Mouse (Mus musculus): ENCODE results near the gene Wdr18. TPM values are rescaled to one million over a fixed set of nuclear protein-coding genes. Genes with fewer than 3 reads are reported as not detected.

The Wdr18 gene
- total RNA-seq, 2 experiments from 2014 or later, result 20.5 to 30.1 TPM

DNA sequence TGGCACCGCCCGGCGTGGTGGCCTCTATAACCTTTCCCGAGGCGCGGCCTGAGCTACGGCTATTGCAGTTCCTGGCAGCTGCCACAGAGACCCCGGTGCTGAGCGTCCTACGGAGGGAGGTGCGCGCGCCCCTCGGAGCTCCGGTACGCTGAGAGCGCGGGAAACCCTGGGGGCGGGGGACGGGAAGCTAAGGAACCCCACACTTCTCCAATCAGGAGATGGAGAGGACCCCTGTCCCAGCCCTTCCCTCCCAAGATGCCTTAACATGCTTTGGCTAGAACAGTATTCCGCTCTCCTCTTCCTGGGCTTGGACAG, 11.2 kb downstream of the Wdr18 start:
- no peak for DNase-seq (ENCODE audit: low spot score)
- intact Hi-C loops (cut with DNase I), result no loop called here

DNA sequence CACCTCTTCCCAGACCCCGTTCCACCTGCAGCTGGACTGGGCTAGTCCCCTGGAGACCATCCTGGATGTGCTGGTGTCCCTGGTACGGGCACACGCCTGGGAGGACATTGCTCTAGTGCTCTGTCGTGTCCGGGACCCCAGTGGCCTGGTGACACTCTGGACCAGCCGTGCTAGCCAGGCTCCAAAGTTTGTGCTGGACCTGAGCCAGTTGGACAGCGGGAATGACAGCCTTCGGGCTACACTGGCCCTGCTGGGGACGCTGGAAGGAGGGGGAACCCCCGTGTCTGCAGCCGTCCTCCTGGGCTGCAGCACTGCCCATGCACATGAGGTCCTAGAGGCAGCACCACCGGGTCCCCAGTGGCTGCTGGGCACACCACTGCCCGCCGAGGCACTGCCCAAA, 12.9 kb downstream of the Wdr18 start:
- intact Hi-C loops (cut with DNase I), result no loop called here
- no peak for DNase-seq (ENCODE audit: low spot score)

DNA sequence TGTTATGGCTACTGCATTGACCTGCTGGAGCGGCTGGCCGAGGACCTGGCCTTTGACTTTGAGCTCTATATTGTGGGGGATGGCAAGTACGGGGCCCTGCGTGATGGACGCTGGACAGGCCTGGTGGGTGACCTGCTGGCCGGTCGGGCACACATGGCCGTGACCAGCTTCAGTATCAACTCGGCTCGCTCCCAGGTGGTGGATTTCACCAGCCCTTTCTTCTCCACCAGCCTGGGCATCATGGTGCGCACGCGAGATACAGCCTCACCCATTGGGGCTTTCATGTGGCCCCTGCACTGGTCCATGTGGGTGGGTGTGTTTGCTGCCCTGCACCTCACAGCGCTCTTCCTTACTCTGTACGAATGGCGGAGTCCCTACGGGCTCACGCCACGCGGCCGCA, 14.1 kb downstream of the Wdr18 start:
- no peak for DNase-seq (ENCODE audit: low spot score)
- intact Hi-C loops (cut with DNase I), result no loop called here

DNA sequence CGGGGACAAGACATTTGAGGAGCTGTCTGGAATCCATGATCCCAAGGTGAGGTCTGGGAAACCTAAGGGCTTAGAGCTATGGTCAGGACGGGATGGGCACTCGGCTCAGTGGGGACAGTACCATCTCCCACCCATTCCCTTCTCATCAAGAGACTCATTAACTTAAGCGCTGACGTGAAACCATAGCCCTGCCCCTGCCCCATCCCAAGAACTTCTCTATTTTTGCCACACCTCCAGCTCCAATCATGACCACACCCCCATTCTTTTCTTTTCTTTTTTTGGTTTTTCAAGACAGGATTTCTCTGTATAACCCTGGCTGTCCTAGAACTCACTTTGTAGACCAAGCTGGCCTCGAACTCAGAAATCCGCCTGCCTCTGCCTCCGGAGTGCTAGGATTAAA, 14.7 kb downstream of the Wdr18 start:
- intact Hi-C loops (cut with DNase I), result no loop called here
- no peak for DNase-seq (ENCODE audit: low spot score)

DNA sequence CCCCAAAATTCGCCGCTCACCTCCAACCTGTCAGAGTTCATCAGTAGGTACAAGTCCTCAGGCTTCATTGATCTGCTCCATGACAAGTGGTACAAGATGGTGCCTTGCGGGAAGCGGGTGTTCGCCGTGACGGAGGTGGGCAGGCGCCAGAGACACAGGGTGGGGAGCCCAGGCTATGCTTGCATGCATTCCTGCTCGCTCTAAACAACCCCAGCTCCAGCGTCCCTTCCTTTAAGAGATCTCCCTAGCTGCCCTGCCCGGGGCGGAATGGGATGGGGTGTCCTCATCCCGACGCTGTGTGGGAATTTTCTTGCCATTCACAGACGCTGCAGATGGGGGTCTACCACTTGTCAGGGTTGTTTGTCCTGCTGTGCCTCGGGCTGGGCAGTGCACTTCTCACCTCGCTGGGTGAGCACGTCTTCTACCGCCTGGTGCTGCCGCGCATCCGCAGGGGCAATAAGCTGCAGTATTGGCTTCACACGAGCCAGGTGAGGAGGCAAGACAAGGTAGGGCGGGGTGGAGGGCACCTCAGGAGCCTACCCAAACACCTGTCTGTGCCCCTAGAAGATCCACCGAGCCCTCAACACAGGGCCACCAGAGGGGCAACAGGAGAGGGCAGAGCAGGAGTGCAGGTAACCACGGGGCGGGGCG, 16.2 kb downstream of the Wdr18 start:
- no peak for DNase-seq (ENCODE audit: low spot score)
- intact Hi-C loops (cut with DNase I), result no loop called here

DNA sequence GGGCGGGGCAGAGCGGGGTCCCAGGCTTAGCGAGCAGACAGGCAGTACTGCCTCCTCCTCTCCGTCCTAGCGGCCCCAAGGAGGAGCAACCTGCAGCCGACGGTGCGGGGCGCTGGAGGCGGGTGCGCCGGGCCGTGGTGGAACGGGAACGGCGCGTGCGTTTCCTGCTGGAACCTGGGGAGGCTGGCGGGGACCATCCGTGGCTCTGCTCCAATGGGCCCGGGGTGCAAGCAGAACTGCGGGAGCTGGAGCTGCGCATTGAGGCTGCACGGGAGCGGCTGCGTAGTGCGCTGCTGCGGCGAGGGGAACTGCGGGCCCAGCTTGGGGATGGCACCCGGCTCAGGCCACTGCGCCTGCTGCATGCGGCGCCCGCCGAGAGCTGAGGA, 16.8 kb downstream of the Wdr18 start:
- no peak for DNase-seq (ENCODE audit: low spot score)
- intact Hi-C loops (cut with DNase I), result no loop called here

DNA sequence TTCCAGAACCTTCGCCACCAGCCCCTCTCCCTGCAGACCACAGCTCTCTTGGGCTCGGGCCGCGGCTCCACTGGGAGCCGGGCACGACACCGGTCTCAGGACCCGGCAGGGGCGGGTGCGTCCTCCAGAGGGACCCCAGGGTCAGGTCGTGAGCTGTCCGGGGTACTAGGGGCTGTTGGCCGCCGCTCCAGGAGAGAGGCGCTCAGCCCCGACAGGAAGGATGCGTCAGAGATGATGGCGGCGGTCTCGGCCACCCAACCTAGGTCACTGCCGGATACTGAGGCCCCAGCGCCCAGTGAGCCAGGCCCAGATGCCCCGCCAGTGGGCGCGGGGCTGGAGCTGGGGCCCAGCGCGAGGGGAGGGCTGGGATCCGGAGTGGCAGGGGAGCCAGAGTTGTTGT, 17.4 kb downstream of the Wdr18 start:
- intact Hi-C loops (cut with DNase I), result no loop called here
- DNase-seq (ENCODE audit: low spot score), result no peak

DNA sequence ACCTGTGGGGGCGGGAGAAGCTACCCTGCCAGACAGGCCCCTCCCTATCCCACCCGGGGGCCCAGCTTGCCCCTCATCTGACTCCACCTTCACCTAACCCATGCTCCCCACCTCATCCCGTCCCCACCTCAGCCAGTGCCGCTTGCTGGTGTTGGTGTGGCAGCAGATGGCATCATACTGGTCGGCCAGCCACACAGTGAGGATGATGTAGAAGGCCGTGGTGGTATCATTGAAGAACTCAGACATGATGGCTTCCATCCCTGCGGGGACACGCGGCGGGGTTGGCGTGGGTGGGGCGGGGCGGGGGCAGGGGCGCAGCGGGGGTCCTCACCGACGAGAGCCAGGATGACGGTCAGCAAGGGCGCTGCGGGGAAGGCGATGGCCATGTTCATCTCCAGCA, 18.1 kb downstream of the Wdr18 start:
- intact Hi-C loops (cut with DNase I), result no loop called here
- DNase-seq (ENCODE audit: low spot score), result no peak

DNA sequence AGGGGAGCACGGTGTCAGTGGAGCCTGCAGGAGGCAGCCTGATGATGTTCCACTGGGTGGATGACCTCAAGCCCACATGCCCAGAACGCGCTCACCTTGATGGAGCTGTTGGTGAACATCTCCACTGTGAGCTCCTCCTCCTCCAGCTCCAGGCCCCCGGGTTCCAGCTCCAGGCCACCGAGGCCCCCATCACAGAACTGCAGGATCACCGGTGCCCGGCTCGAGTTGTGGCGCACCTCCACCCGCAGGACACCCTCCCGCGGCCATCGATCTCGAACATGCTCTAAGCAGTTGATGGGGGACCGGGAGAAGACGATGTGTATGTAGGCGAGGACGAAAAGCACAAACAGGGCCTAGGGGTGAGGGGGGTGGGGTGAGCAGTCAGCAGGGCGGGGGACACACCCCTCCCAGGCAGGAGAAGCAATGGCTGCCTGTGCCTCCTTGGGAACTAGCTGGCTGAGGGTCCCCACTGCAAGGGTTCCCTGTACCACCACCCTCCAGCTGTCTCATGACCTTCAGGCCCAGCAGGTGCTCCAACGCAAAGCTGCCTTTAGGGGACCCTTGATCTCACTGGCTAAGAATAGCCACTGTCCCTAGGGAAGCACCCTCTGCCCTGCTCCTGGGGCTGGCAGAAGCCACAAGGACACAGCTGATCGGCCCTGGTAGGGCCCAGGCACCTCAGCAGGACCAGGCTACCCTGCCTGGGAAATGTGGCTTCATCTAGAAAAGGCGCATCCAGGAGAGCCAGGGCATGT, 19.6 kb downstream of the Wdr18 start:
- DNase-seq (ENCODE audit: low spot score), result no peak
- intact Hi-C loops (cut with DNase I), result no loop called here

DNA sequence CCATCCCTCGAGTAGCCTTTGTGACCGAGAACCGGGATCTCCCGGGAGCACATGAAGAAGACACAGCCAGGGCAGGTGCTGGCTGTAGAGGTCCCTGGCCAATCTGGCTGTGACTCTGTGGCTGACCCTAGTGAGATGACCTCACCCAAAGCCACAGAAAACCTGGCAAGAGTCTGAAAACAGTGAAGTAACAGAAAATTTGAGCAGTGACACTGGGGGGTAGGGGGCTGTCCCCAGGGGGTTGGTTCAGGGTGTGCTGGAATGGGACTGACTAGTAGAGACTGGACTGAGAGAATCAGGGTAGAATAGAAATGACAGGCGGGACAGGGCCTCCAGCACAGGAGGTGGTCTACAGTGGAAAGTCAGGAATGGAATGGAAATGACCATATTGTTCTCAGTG, 23.3 kb downstream of the Wdr18 start:
- intact Hi-C loops (cut with DNase I), result loop anchor here (1.0 kb wide), 1 partner anchor 23 kb away; the partner anchor contains the start of gene Wdr18
- no peak for DNase-seq (ENCODE audit: low spot score)

DNA sequence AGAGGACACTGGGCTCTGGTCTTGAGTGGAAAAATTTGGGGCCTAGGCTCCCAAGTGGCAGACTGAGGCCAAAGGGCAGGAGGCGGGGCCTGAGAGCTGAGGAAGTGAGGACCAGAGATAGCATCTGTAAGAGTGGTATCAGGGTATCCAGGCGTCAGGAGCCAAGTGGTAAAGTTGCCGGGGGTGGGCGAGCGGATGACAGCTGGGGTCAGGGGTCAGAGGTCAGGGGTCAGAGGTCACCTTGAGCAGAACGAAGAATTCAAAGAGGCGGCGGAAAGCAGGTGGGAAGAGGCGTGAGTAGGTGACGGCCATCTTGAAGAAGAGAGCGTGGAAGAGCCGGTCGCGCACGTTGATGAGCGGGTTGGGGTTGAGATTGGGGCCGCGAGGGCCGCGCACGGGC, 23.7 kb downstream of the Wdr18 start:
- intact Hi-C loops (cut with DNase I), result loop anchor here (1.0 kb wide), 1 partner anchor 23 kb away; the partner anchor contains the start of gene Wdr18
- DNase-seq (ENCODE audit: low spot score), result no peak

DNA sequence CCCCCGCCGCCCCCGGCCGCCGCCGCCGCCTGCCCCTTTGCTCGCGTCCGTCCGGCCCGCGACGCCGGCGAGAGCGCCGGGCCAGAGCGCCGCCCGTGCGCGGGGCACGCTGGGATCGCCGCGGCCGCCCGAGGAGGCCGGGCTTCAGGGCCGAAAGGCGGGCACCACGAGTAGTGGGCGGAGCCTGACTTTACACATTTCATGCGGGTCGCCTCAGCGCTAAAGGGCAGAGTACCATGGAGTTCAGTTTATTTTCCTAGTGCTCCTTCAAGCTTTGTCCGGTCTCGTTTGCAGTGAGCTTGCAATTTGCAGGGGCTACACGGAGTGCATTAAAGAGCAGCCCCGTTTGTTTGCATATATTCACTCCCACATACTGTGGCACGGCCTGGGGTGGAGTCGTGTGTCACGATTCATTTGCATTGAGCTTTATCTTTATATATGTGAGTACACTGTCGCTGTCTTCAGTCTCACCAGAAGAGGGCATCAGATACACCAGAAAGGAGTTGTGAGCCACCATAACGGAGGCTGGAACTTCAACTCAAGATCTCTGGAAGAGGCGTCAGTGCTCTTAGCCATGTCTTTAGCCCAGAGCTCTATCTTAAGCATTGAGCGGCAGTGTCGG, 24.4 kb downstream of the Wdr18 start, which contains the start of gene Tmem259:
Gene Tmem259, minus strand, starts transcription at position 136 of the 622 bp plus-strand sequence.
- intact Hi-C loops (cut with DNase I), result no loop called here
- DNase-seq (ENCODE audit: low spot score), result peak; percentile 75

DNA sequence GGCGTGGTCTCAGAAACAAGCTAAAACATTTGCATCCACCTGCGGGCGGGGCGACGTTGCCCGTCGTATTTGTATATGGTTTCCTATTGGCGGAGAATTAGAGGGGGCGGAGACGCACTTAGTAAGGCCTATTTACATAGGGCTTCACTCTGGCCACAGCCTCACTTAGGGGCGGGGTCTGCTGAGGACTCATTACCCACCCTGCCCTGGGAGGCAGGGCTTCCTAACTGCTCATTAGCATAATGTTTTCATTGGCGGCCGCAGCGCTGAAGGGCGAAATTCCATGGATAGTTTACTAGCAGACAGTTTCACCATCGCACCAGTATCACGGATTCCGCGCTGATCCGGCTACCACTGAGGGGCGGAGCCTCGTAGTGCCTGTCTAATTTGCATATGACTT, 24.9 kb downstream of the Wdr18 start:
- peak; percentile 97 for DNase-seq (ENCODE audit: low spot score)
- intact Hi-C loops (cut with DNase I), result loop anchor here (5.0 kb wide), 1 partner anchor 152 kb away; the partner anchor contains the start of gene Atp5d

DNA sequence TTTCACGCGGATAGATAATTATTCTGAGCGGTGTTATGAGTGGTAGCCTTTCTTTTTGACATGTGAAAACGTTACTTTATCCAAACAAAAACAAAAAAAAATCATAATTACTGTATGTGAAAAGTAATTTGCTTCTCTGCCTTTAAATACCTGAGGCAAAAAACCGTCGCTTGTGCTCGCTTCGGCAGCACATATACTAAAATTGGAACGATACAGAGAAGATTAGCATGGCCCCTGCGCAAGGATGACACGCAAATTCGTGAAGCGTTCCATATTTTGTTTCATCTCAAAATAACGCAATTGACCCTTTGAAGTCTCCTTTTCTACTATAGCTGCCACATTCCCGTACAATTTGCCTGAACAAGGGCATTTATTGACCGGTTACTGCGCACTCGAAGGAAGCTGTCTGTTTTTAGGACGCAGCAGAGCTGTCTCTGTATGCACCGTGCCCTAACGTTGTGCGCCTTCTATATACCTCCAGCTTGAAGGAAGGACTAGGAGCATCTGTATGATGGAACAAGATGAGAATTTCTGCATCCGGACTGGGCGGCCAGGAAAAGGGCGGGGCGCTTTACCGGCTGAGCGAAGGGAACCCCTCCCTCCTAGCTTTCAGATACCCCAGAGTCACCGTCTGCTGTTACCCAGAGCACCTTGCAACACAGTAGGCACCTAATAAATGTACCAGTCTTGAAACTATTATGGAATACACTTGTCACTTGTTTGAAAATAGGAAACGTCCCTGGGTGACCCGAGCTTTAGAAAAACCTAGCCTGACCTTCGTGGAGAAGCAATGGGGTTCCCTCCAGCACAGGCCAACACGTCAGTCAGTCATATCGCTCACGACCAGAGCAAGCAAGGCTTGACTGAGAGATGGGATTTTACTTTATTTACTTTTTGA, 25.6 kb downstream of the Wdr18 start:
- intact Hi-C loops (cut with DNase I), result loop anchor here (2.0 to 5.0 kb wide), 2 partner anchors 129 to 152 kb away; partner anchors contain the start of genes Atp5d and Stk11

DNA sequence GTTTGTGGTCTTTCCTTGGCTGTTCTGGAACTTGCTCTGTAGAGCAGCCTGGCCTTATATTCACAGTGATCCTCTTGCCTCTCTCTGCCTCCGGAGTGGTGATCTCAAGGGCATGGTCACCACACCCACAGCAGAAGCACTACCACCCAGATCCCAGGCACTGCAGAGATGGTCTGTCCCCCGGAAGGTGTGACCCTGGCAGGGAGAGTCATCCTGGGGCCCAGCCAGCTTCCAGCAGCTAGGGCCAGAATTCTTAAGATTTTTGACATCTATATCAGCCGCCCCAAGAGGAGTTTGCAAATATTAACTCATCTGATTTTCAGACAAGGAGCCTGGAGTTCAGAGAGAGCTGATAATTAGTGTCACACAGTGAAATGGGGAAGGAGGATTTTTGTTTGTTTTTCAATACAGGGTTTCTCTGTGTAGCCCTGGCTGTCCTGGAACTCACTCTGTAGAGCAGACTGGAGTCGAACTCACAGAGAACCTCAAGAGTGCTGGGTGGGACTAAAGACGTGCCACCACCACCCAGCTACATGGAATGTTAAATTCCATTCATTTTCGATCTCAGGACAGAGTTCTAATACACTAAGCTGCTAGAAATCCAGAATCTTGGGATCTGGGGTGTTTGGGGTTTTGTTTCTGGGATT, 26.4 kb downstream of the Wdr18 start:
- DNase-seq (ENCODE audit: low spot score), result no peak
- intact Hi-C loops (cut with DNase I), result loop anchor here (2.0 to 5.0 kb wide), 2 partner anchors 128 to 151 kb away; partner anchors contain the start of genes Atp5d and Stk11

More for the DNA sequence above, 25.6 kb downstream of the Wdr18 start:
- DNase-seq (ENCODE audit: low spot score), result peak; percentile 58

DNA sequence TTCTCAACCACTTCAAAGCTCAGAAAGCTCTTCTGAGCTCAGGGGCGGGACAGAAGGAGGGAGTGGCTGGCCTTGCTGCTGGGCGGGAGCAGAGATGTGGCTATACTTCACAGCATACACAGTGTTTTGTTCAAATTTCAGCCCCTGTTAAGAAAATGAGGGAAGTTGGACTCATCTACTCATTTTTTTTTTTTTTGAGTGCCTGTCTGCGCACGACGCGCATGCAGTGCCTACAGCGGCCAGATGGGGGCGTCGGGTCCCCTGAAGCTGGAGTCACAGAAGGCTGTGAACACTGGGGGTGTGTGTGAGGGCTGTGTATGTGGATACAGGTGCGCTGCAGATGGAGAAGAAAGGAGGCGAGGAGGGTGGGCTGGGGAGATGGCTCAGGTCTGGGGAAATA, 27.0 kb downstream of the Wdr18 start:
- DNase-seq (ENCODE audit: low spot score), result peak; percentile 71
- intact Hi-C loops (cut with DNase I), result loop anchor here (2.0 to 5.0 kb wide), 2 partner anchors 128 to 150 kb away; partner anchors contain the start of genes Atp5d and Stk11

DNA sequence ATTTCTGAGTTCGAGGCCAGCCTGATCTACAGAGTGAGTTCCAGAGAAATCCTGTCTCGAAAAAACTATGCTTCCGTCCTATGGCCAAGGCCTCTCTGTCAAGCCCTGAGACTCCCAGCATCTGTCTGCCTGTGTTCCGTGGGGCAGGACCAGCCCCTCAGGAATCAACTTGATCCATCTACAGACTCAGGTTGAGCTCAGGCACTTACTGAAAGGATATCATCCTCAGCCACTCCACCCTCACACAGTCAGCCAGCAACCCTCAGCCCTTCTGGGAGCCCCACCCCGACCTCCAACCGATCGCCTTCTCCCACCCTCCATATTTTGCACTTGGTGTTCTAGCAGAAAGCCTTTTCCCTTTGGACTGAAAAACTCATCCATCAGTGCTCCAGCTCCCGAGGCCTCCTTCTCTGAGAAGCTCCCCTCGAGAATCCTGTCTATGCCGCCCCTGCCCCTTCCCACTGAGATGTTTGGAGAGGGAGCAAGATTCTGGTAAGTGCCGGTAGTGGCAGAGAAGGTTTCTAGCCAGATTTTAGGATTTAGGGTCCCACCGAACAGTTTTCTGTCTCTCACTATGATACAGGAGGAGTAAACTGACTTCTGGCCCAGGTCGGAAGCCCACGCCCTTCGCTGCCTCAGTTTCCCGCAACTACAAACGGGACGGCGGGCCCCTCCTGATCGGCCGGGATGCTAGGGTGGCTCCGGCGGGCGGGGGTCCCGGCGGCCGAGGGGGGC, 28.0 kb downstream of the Wdr18 start:
- DNase-seq (ENCODE audit: low spot score), result no peak
- intact Hi-C loops (cut with DNase I), result loop anchor here (2.0 to 5.0 kb wide), 2 partner anchors 127 to 149 kb away; partner anchors contain the start of genes Atp5d and Stk11

DNA sequence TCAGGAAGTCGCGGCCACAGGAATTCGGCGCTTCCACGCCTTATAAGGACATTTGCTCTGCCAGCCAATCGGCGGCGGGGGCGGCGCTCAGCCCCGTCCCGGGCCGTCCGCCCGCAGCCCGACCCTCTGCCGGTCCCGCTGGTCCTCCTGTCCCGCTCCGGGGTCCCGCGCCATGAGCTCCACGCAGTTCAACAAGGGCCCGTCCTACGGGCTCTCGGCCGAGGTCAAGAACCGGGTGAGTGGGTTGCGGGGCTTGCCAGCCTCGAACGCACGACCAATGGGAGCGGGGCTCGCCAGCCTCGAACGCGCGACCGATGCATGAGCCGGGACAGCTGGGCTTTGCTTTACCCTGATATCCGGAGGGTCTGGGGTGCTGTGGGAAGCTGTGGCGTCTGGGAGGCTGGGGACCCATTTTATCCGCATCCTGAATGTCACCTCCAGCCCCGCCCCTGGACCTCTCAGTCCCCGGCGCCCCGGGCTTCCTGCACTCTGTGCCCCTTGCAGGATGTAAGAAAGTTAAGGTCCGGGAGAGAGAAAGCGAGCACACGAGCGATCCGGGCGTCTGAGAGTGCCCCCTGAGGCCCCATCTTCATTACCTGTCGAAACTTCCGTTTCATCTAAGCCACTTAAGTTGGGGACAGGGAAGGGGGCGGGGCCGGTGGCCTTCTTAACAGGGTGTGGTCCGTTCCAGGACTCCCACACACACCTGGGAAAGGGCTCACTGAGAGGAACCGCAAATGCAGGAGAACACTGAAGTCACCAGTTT, 28.7 kb downstream of the Wdr18 start, which contains the start of gene Cnn2:
Gene Cnn2, plus strand, starts transcription at position 79 of the 766 bp plus-strand sequence.
- intact Hi-C loops (cut with DNase I), result loop anchor here (5.0 kb wide), 1 partner anchor 149 kb away; the partner anchor contains the start of gene Atp5d
- peak; percentile 76 for DNase-seq (ENCODE audit: low spot score)

Data from heart, postnatal 25 days (tissue).